Mouse (Mus musculus) lung, postnatal 0 days (tissue): ENCODE results near the gene Pik3cg.

Source experiments
- CTCF ChIP-seq: IDR thresholded peaks from 2 replicates; pipeline ENCODE4 v1.5.1; 2016; ENCODE audit warnings: antibody characterized with exemption, mild to moderate bottlenecking
- EP300 ChIP-seq: IDR thresholded peaks from 2 replicates; pipeline ENCODE4 v1.6.1; 2016; ENCODE audit warnings: antibody characterized with exemption, mild to moderate bottlenecking, control low read depth

- TF ChIP-seq EP300 (no peak), CTCF (no peak)
Measured at GRCm38 (mm10) chr12:32233871-32234270, 25.4 kb upstream of the Pik3cg start.
